Mouse (Mus musculus) left cerebral cortex, adult 8-10 months (tissue): Measurements from ENCODE around the gene Art4. TPM values are rescaled to one million over a fixed set of nuclear protein-coding genes. Genes with fewer than 3 reads are reported as not detected.

Experiments
- DNase-seq, 2 experiments: peaks; one replicate each; pipeline ENCODE4 v3.0.0; 2022; ENCODE audit warnings: low spot score in 2 of 2
- total RNA-seq, 4 experiments: library from RNA; stranded (reverse); gene quantifications; 2 replicates each; pipeline ENCODE4 v1.2.4; 2022

The Art4 gene
- total RNA-seq, 4 experiments from 2014 or later: not detected

- no peak for DNase-seq
Measured at GRCm38 (mm10) chr6:136868921-136869320, 11.4 kb upstream of the Art4 start.

- DNase-seq: no peak
Measured at GRCm38 (mm10) chr6:136866150-136866549, 8.6 kb upstream of the Art4 start.

GRCm38 (mm10) chr6:136865360-136865759 lies 7.8 kb upstream of the Art4 start:
- no peak for DNase-seq

GRCm38 (mm10) chr6:136861020-136861419 lies 3.5 kb upstream of the Art4 start:
- no peak for DNase-seq

GRCm38 (mm10) chr6:136858420-136858819 lies 887 bp upstream of the Art4 start:
- DNase-seq: no peak

- no peak for DNase-seq
Measured at GRCm38 (mm10) chr6:136857873-136858260, 334 bp upstream of the Art4 start.

- DNase-seq: no peak
Measured at GRCm38 (mm10) chr6:136856071-136856636, 1.4 kb downstream of the Art4 start.

- no peak for DNase-seq
Measured at GRCm38 (mm10) chr6:136855183-136855582, 2.4 kb downstream of the Art4 start.

- DNase-seq: no peak
Measured at GRCm38 (mm10) chr6:136854361-136854781, 3.2 kb downstream of the Art4 start.

GRCm38 (mm10) chr6:136852762-136853161 lies 4.8 kb downstream of the Art4 start:
- no peak for DNase-seq

- DNase-seq: no peak
Measured at GRCm38 (mm10) chr6:136852348-136852747, 5.2 kb downstream of the Art4 start.

GRCm38 (mm10) chr6:136850267-136850666 lies 7.3 kb downstream of the Art4 start:
- no peak for DNase-seq

- DNase-seq: no peak
Measured at GRCm38 (mm10) chr6:136848971-136849370, 8.6 kb downstream of the Art4 start.

- no peak for DNase-seq
Measured at GRCm38 (mm10) chr6:136848399-136848798, 9.1 kb downstream of the Art4 start.

GRCm38 (mm10) chr6:136847790-136848189 lies 9.7 kb downstream of the Art4 start:
- peak in 1 of 2 experiments; percentile 32 for DNase-seq

GRCm38 (mm10) chr6:136847267-136847666 lies 10.3 kb downstream of the Art4 start:
- no peak for DNase-seq

- DNase-seq: no peak
Measured at GRCm38 (mm10) chr6:136845706-136846480, 11.6 kb downstream of the Art4 start.

- no peak for DNase-seq
Measured at GRCm38 (mm10) chr6:136844903-136845302, 12.6 kb downstream of the Art4 start.

GRCm38 (mm10) chr6:136837323-136837722 lies 20.2 kb downstream of the Art4 start:
- DNase-seq: no peak

- no peak for DNase-seq
Measured at GRCm38 (mm10) chr6:136835352-136835751, 22.2 kb downstream of the Art4 start, which contains the start of gene Smco3. Gene Smco3, minus strand, starts transcription at chr6:136835452.

GRCm38 (mm10) chr6:136831712-136832111 lies 25.8 kb downstream of the Art4 start:
- no peak for DNase-seq

GRCm38 (mm10) chr6:136828681-136829080 lies 28.9 kb downstream of the Art4 start:
- no peak for DNase-seq
